Mouse (Mus musculus) lung, adult 2 months (tissue): ENCODE measurements around the gene Mgmt.

Source experiments
- CTCF ChIP-seq: fragments of 200-500 bp; IDR thresholded peaks from 2 replicates; pipeline ENCODE4 v1.5.1; 2011; ENCODE audit warnings: mild to moderate bottlenecking, low read length, control low read depth; ENCODE audit not compliant: insufficient read depth
- POLR2A ChIP-seq: fragments of 200-500 bp; IDR thresholded peaks from 2 replicates; pipeline ENCODE4 v1.6.1; 2011; ENCODE audit warnings: low read depth, mild to moderate bottlenecking, control low read depth, low read length, borderline replicate concordance; ENCODE audit errors: extremely low read depth

- TF ChIP-seq CTCF = no peak
- TF ChIP-seq POLR2A = no peak
Observed at GRCm38 (mm10) chr7:137141386-137141785, 247.0 kb downstream of the Mgmt start.
